Mouse (Mus musculus) cerebellum, adult 9-10 months (tissue): Measurements from ENCODE around the gene Bora.

Experiments used
- DNase-seq: peaks from one replicate; pipeline ENCODE4 v3.0.0; 2022

The Bora gene

GRCm38 (mm10) chr14:99071146-99071545 is 25.1 kb downstream of the Bora start:
- DNase-seq, result no peak

GRCm38 (mm10) chr14:99088947-99089346 is 42.9 kb downstream of the Bora start:
- DNase-seq, result no peak

GRCm38 (mm10) chr14:99099267-99099966 is 53.4 kb downstream of the Bora start, which contains the start of the genes Pibf1 and Dis3:
Gene Pibf1, plus strand, starts transcription at chr14:99099424.
Gene Dis3, minus strand, starts transcription at chr14:99099770.
- DNase-seq, result peak; percentile 99

DNA sequence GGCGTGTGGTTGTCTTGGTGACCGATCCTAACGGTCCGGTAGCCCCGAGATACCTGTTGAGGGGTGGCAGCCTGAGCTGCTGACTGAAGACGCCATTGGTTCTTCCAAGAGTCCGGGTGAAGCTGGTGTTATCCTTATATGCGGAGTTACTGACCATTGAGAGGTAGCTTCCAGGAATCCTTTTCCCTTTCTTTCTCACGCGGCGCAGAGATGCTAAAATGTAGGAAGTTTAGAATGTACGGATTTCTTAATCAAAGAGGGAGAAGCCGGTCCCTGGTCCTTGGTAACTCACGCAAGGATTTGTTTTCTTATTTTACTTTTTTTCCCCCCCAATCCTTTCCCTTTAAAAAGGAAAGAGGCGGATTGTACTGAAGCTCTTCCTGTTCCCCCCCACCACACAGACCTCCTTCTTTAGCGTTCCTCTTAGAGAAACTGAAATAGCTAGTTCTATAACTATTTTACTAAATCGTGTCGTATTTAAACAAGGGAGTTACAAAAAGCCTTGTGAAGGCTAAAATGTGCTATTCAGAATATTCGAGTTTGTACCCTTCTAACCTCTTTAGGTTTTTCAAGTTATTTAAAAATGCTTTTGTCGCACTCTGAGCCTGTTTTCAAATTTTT is 54.1 kb downstream of the Bora start:
- DNase-seq, result no peak

DNA sequence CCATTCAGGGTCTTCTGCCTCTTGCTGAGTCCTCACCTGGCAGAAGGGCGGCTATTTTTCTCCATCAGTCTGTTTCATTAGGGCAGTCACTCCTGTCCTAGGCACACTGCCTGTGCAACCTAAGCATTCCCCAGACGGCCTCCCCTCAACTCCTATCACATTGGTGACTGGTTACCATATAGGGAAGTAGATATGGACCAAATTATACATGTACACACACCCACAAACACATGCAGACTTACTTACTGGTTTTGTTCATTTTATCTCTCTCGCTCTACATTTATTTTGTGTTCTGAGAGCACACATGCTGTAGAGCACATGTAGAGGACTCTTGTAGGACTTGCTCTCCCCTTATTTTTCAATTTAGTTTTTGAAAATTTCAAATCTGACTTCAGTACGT is 57.0 kb downstream of the Bora start:
- no peak for DNase-seq

DNA sequence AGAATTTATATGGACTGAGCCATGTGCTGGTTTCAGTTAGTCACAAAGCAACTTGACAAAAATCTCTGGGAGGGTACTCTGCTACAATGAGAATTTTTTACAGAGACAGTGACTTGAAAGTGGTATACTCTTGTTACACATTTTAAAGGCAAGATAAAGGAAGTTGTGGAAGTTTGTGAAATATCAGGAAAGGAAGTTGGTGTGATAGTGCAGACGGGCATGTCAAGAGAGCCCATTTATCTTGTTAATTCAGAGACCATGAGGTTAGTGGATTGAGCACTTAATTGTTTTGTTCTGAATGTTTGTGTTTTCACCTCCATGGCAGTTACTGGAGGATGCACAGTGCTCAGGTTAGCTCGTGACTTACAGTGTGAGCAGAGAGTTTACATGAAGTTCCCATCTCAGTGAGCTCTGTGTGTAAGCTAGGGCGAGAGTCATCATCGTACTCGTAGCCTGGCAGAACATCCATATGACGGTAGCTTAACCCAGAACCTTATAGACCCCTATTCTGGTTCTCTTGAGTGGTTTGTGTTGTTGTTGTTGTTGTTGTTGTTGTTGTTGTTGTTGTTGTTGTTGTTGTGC is 58.6 kb downstream of the Bora start:
- no peak for DNase-seq

DNA sequence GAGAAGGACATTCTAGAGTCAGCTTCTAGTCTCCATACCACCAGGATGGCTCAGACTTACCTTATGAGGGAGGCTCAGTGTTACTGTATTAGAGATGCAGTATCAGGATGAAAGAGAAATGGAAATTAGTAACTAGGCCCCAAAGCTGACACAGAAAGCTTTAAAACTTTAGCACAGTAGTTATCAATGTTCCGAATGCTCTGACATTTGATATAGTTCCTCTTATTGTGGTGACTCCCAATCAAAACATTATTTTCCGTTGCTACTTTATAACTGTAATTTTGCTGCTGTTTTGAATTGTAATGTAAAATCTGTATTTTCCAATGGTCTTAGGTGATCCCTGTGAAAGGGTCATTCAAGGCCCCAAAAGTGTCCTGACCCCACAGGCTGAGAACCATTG is 60.6 kb downstream of the Bora start:
- DNase-seq, result no peak

- DNase-seq, result no peak
Observed at GRCm38 (mm10) chr14:99107631-99108187, 61.7 kb downstream of the Bora start.

DNA sequence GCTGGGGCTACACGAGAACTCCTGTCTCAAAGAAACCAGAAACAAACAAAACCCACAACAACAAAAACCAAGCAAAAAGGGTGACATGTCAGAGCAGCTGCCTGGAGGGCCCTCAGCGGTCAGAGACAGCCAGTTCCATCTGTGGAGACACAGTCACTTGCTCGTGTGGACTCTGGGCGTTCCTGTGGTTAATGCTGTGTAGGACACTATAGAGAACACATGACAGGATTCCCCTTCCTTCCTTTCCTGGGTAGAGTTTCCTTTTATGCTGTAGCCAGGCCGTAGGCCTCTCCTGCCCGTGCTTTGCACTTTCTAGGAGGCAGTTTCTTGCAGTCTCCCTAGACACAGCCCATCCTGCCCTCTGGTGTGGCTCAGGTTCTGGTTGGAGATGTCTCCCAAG is 62.7 kb downstream of the Bora start:
- no peak for DNase-seq

GRCm38 (mm10) chr14:99117576-99117975 is 71.6 kb downstream of the Bora start:
- no peak for DNase-seq

GRCm38 (mm10) chr14:99121584-99122339 is 75.7 kb downstream of the Bora start:
- no peak for DNase-seq

DNA sequence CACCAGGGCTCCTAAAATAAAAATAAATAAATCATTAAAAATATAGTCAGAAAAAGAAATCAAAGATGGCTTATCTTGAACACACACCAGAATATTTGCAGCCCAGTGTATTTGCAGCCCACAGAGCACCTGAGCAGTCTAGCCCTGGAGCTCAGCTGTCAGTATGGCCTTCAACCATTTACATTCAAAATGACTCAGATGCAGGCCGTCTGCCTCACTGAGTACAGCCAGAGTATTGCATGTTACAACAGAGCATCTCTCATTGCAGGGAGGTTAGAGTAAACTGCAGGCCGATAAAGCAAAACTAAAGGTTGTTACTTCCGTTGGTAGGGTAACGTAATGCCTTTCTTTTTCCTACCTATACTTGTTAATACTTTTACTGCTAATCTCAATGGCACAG is 78.1 kb downstream of the Bora start:
- DNase-seq, result no peak
